Mouse (Mus musculus): Measurements from ENCODE around the gene 4931428L18Rik.

Gene 4931428L18Rik

GRCm38 (mm10) chr1:31222564-31222963 is at the start of gene 4931428L18Rik, which contains the start of gene Pih1d3:
Gene 4931428L18Rik (minus strand): TSS chr1:31222684.
Gene Pih1d3 (plus strand): TSS chr1:31222838.
- no peak for DNase-seq (ENCODE audit: low read depth in 2 of 2, low spot score in 2 of 2)

DNA sequence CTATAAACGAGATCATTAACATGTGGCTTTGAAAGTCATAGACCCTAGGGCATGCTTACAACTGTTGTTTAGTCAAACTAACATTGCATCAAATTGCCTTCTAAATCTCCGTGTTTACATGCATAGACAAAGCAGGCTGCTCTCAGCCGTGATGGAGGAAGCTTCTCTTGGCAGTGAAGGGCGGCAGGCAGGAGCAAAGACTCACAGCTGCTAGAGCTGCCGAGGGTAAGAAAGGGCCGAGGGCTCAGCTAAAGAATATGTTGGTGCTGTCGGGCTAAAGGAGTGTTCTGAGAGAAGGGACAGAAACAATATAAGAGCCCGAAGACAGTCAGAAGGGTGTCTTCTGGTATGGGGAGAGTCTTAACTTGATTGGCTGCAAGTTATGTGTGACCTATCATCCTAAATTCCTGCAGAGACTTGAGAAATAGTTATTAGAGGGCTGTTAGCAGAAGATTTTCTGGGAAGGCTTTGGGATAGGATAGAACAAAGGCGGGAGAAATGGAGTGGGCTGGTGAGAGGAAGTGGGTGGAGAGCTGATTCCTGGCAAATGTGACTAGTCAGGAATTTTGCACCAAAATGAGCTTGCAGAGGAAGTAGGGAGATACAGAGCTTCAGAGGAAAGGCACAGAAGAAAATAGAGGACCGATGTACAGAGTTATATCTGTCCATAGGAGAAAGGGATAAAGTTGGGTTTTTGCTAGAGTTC is 37.9 kb upstream of the 4931428L18Rik start:
- DNase-seq (ENCODE audit: low read depth in 2 of 2, low spot score in 2 of 2): no peak

- DNase-seq (ENCODE audit: low read depth in 2 of 2, low spot score in 2 of 2): no peak
These were observed 11.0 kb upstream of the 4931428L18Rik start for GRCm38 (mm10) chr1:31233319-31234036.

GRCm38 (mm10) chr1:31220599-31221250 is 1.8 kb downstream of the 4931428L18Rik start:
- no peak for DNase-seq (ENCODE audit: low read depth in 2 of 2, low spot score in 2 of 2)

DNA sequence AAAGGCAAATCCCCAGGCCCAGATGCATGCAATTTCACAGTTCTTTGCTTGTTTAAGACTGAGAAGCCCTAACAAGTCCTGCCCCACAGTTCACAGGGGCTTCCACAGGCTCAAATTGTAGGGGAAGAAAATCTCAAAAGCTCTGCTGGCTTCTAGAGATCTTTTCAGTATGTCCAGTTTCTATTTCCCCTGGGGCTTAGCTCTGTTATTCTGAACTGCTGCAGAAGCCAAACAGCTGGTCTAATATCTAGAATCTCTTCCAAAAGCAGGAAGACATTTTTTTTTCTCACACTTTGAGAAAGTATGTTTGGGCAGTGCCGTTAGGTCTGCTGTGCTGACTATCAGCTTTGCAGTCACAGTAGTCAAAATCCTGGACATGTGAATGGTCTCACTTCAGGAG is 7.7 kb downstream of the 4931428L18Rik start:
- no peak for DNase-seq (ENCODE audit: low read depth in 2 of 2, low spot score in 2 of 2)

GRCm38 (mm10) chr1:31210144-31210543 is 12.3 kb downstream of the 4931428L18Rik start:
- peak in 1 of 2 experiments; percentile 3 for DNase-seq (ENCODE audit: low read depth in 2 of 2, low spot score in 2 of 2)

GRCm38 (mm10) chr1:31205770-31206169 is 16.7 kb downstream of the 4931428L18Rik start:
- DNase-seq (ENCODE audit: low read depth in 2 of 2, low spot score in 2 of 2): no peak

DNA sequence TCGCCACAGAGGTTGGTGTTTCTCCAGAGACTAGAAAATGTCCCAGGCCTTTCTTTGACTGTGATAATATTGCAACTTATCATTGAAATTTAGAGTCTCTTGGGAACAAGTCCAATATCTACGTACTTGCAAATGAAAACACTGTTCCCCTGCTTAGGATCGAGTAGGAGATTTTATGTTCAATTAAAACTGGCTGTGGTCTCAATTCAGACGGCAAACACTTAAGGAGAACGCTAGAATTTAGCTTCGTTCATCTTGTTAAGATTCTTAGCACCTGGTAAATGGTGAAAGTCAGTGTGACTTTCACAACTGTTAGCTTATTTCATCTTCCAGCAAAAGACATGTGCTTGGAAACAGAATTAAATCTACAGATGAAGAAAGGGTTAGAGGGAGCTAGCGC is 17.1 kb downstream of the 4931428L18Rik start:
- DNase-seq (ENCODE audit: low read depth in 2 of 2, low spot score in 2 of 2): no peak

DNA sequence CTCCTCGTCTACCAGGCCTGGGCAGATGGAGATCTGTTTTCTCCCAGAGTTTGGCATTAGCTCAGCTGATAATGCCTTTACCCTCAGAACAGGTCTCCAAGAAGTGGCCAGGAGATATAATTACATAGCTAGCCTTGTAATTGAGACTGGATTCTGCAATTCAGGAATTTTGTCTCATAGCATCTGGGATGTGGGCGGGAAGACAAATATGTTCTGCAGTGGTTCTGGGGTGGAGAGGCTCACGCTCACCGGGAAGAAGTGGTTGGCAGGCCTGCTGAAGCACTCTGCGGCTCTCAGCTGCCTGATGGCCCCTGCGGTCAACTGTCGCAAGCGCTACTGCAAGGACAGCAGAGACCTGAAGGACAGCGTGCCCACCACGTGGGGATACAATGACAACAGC is 18.7 kb downstream of the 4931428L18Rik start:
- DNase-seq (ENCODE audit: low read depth in 2 of 2, low spot score in 2 of 2): no peak

GRCm38 (mm10) chr1:31196959-31197358 is 25.5 kb downstream of the 4931428L18Rik start:
- DNase-seq (ENCODE audit: low read depth in 2 of 2, low spot score in 2 of 2): no peak

GRCm38 (mm10) chr1:31195633-31196032 is 26.9 kb downstream of the 4931428L18Rik start:
- DNase-seq (ENCODE audit: low read depth in 2 of 2, low spot score in 2 of 2): no peak

GRCm38 (mm10) chr1:31190237-31190866 is 32.1 kb downstream of the 4931428L18Rik start:
- no peak for DNase-seq (ENCODE audit: low read depth in 2 of 2, low spot score in 2 of 2)

DNA sequence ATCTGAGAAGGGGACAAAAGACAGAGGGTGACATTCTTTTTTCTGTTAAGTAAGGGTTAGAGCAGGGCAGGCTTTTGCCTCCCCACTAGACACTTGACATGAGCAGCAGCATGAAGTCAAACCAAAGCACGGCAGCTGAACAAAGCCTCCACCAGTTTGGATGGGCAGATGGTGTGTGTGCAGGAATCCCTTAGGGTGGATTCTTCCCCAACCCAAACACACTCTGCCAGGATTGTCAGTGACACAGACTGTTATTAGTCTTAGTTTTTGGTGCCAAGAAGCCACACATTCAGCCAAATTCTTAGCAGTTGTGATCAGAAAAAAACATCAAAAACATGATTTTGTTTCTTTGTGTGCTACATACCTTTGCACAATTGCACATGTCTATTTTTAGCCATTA is 44.2 kb downstream of the 4931428L18Rik start:
- DNase-seq (ENCODE audit: low read depth in 2 of 2, low spot score in 2 of 2): no peak

DNA sequence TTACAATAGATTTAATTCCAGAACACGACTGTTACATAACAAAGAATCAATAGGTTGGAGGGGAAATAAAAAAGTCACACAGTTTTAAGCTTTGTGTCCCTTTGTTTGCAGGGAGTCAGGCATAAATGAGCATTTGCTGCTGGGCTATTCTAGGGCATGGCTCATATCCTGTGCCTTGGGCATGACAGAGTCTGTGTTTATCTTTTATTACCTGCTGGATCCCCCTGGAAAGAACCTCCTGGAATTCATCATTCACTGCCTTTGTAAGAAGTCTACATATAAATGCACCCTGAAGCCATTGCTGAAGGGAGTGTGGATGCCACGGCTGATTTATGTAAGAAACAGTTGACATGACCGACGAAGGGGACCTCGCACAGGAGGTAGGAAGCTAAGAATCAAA is 46.4 kb downstream of the 4931428L18Rik start, which contains the start of gene Lgsn:
Lgsn (plus strand) TSS at position 301 of the 400 bp plus-strand sequence.
- no peak for DNase-seq (ENCODE audit: low read depth in 2 of 2, low spot score in 2 of 2)

GRCm38 (mm10) chr1:31175401-31175800 is 47.1 kb downstream of the 4931428L18Rik start:
- no peak for DNase-seq (ENCODE audit: low read depth in 2 of 2, low spot score in 2 of 2)

- no peak for DNase-seq (ENCODE audit: low read depth in 2 of 2, low spot score in 2 of 2)
These were observed 57.0 kb downstream of the 4931428L18Rik start for GRCm38 (mm10) chr1:31165326-31166121.

DNA sequence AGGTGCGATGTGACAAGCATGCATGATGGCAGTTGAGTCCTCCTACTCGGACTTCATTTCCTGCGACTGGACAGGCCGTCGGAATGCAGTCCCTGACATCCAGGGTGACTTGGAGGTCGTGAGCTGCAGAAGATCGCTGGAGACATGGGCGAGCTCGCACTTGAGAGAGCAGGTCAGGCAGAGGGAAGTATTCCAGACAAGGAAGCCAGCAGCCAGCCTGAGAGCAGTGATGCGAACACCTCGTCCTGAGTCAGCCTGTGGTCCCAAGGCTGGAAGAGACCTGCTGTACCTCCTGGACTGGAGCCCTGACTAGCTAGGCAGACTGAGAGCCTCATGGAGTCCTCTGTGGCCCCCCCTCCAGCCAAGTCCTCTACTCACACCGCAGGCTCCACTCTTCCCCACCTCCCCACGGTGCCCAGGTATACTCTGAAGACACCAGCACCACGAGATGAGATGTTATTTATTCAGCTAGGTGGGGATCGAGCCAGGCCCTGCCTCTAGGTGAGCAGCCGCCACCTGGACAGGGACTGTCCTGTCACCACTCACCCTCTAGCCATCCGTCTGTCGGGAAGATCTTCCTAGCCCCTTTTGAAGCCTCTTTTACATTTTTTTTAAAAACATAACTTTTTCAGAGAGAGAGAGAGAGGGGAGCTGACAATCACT is 57.8 kb downstream of the 4931428L18Rik start:
- DNase-seq (ENCODE audit: low read depth in 2 of 2, low spot score in 2 of 2): no peak

- no peak for DNase-seq (ENCODE audit: low read depth in 2 of 2, low spot score in 2 of 2)
These were observed 65.6 kb downstream of the 4931428L18Rik start for GRCm38 (mm10) chr1:31156884-31157283.

DNA sequence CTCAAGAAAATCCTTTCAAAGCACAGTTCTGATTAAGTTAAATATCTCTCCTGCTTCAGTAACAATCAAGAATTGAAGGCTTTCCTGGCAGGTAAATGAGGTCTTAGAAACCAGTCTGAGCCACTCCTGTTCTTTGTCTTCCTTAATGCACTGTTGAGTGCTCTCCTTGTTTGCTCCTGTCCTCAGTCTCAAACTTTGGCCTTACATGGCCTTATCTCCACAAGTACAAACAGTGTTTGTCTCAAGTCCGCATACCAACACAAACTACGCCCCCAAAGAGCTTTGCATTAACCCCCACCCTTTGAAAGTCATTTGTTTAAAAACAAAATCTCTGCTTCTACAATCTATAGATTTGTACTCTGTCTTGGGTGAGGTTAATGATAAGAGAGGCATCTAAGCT is 66.3 kb downstream of the 4931428L18Rik start:
- no peak for DNase-seq (ENCODE audit: low read depth in 2 of 2, low spot score in 2 of 2)

- DNase-seq (ENCODE audit: low read depth in 2 of 2, low spot score in 2 of 2): peak in 1 of 2 experiments; percentile 7
These were observed 68.6 kb downstream of the 4931428L18Rik start for GRCm38 (mm10) chr1:31153793-31154349.

All from CD8-positive naive resting alpha-beta T cell, adult 2 months (primary cell).